Mouse (Mus musculus) cerebellum, adult 2 months (tissue): ENCODE results near the gene Parvb.

ENCODE experiments used
- CTCF ChIP-seq: fragments of 200-500 bp; IDR thresholded peaks from 2 replicates; pipeline ENCODE4 v1.5.1; 2011; ENCODE audit warnings: low read depth, mild to moderate bottlenecking, control low read depth, low read length, moderate library complexity, borderline replicate concordance; ENCODE audit not compliant: insufficient read depth
- POLR2A ChIP-seq: fragments of 200-500 bp; IDR thresholded peaks from 2 replicates; pipeline ENCODE4 v1.6.1; 2011; ENCODE audit warnings: low read length, control low read depth, borderline replicate concordance; ENCODE audit not compliant: insufficient read depth

- TF ChIP-seq CTCF, result no peak
- no peak for TF ChIP-seq POLR2A
Measured at GRCm38 (mm10) chr15:84328870-84329269, 97.0 kb downstream of the Parvb start.
